Mouse (Mus musculus): Measurements from ENCODE around the gene Lsm6. TPM values are rescaled to one million over a fixed set of nuclear protein-coding genes. Genes with fewer than 3 reads are reported as not detected.

Lsm6 gene
- 286 TPM in 2 replicates for polyA plus RNA-seq (2014; fragmentation: Nextera tagmentation; extraction: Ambion mirVana)

GRCm38 (mm10) chr8:78820673-78821310 is at the start of gene Lsm6:
Lsm6 (minus strand) TSS chr8:78821140.
- H3K9me3 ChIP-seq (ENCODE audit: low read depth, low read length): no peaks in the 10 kb centered on the region
- H3K36me3 ChIP-seq (ENCODE audit: insufficient read depth): peaks cover 21% of the 10 kb centered on the region; the same call in 1 of the 2 replicates
- peak within 1 kb of the TSS; percentile 75 for H3K4me3 ChIP-seq (ENCODE audit: low read depth, low read length)
- DNase-seq: peak; percentile 99
- H3K9ac ChIP-seq: peak within 1 kb of the TSS; percentile 86
- H3K4me1 ChIP-seq (ENCODE audit: insufficient read depth): no peaks in the 10 kb centered on the region
- peak within 1 kb of the TSS; percentile 74 for H3K4me2 ChIP-seq
- WGBS: under 1% methylated on average over 69 of the region's 70 CpGs
- peak; percentile 94 for ATAC-seq (ENCODE audit: insufficient read depth)
- H3K27me3 ChIP-seq (ENCODE audit: insufficient read depth, low read length): no peaks in the 10 kb centered on the region
- no peak for TF ChIP-seq CTCF (IDR thresholded peaks at IDR 0.05; ENCODE audit: low read depth)
- H3K27ac ChIP-seq (ENCODE audit: low read depth): peak within 1 kb of the TSS; percentile 97

- H3K4me3 ChIP-seq (ENCODE audit: low read depth, low read length): no peak overlapping the region
- 74% methylated on average over 2 of the region's 2 CpGs for WGBS
- no peak overlapping the region for H3K4me2 ChIP-seq
- 0 out of 2 replicates have a peak, but pooled peaks have one; percentile 28 for ATAC-seq (ENCODE audit: insufficient read depth)
- peak; percentile 41 for DNase-seq
- no peaks in the 10 kb centered on the region for H3K4me1 ChIP-seq (ENCODE audit: insufficient read depth)
- no peaks in the 10 kb centered on the region for H3K9me3 ChIP-seq (ENCODE audit: low read depth, low read length)
- H3K9ac ChIP-seq: no peak overlapping the region
- no peaks in the 10 kb centered on the region for H3K36me3 ChIP-seq (ENCODE audit: insufficient read depth)
- no peak for TF ChIP-seq CTCF (IDR thresholded peaks at IDR 0.05; ENCODE audit: low read depth)
- H3K27me3 ChIP-seq (ENCODE audit: insufficient read depth, low read length): no peaks in the 10 kb centered on the region
- no peak overlapping the region for H3K27ac ChIP-seq (ENCODE audit: low read depth)
Observed at GRCm38 (mm10) chr8:78867036-78867435, 46.1 kb upstream of the Lsm6 start.

GRCm38 (mm10) chr8:78863001-78863400 is 42.1 kb upstream of the Lsm6 start:
- DNase-seq: no peak
- ATAC-seq (ENCODE audit: insufficient read depth): no peak

GRCm38 (mm10) chr8:78862046-78862445 is 41.1 kb upstream of the Lsm6 start:
- Histone ChIP-seq H3K27ac (ENCODE audit: low read depth) (no peak overlapping the region), H3K9ac (no peak overlapping the region), H3K4me3 (ENCODE audit: low read depth, low read length) (no peak overlapping the region), H3K27me3 (ENCODE audit: insufficient read depth, low read length) (no peaks in the 10 kb centered on the region), H3K4me1 (ENCODE audit: insufficient read depth) (no peaks in the 10 kb centered on the region), H3K9me3 (ENCODE audit: low read depth, low read length) (no peaks in the 10 kb centered on the region), H3K4me2 (no peak overlapping the region), H3K36me3 (ENCODE audit: insufficient read depth) (no peaks in the 10 kb centered on the region)
- TF ChIP-seq CTCF (IDR thresholded peaks at IDR 0.05; ENCODE audit: low read depth): no peak
- ATAC-seq (ENCODE audit: insufficient read depth) (no peak), DNase-seq (peak; percentile 40)
- 62% methylated on average over 9 of the region's 9 CpGs for WGBS

More at GRCm38 (mm10) chr8:78863001-78863400, 42.1 kb upstream of the Lsm6 start:
- no peaks in the 10 kb centered on the region for H3K9me3 ChIP-seq (ENCODE audit: low read depth, low read length)
- no peaks in the 10 kb centered on the region for H3K4me1 ChIP-seq (ENCODE audit: insufficient read depth)
- H3K36me3 ChIP-seq (ENCODE audit: insufficient read depth): no peaks in the 10 kb centered on the region
- no peak overlapping the region for H3K9ac ChIP-seq
- H3K27me3 ChIP-seq (ENCODE audit: insufficient read depth, low read length): no peaks in the 10 kb centered on the region
- TF ChIP-seq CTCF (IDR thresholded peaks at IDR 0.05; ENCODE audit: low read depth): no peak
- WGBS: 54% methylated on average over 1 of the region's 1 CpGs
- no peak overlapping the region for H3K4me2 ChIP-seq
- H3K27ac ChIP-seq (ENCODE audit: low read depth): no peak overlapping the region
- no peak overlapping the region for H3K4me3 ChIP-seq (ENCODE audit: low read depth, low read length)

GRCm38 (mm10) chr8:78860789-78861188 is 39.8 kb upstream of the Lsm6 start:
- H3K4me2 ChIP-seq: no peak overlapping the region
- no peak overlapping the region for H3K27ac ChIP-seq (ENCODE audit: low read depth)
- 45% methylated on average over 5 of the region's 5 CpGs for WGBS
- H3K9me3 ChIP-seq (ENCODE audit: low read depth, low read length): no peaks in the 10 kb centered on the region
- ATAC-seq (ENCODE audit: insufficient read depth) (no peak), DNase-seq (peak; percentile 35)
- H3K9ac ChIP-seq: no peak overlapping the region
- no peak overlapping the region for H3K4me3 ChIP-seq (ENCODE audit: low read depth, low read length)
- H3K27me3 ChIP-seq (ENCODE audit: insufficient read depth, low read length): no peaks in the 10 kb centered on the region
- H3K36me3 ChIP-seq (ENCODE audit: insufficient read depth): no peaks in the 10 kb centered on the region
- no peak for TF ChIP-seq CTCF (IDR thresholded peaks at IDR 0.05; ENCODE audit: low read depth)
- no peaks in the 10 kb centered on the region for H3K4me1 ChIP-seq (ENCODE audit: insufficient read depth)

- Histone ChIP-seq H3K36me3 (ENCODE audit: insufficient read depth) (no peaks in the 10 kb centered on the region), H3K4me2 (no peak overlapping the region), H3K9me3 (ENCODE audit: low read depth, low read length) (no peaks in the 10 kb centered on the region), H3K9ac (no peak overlapping the region), H3K4me1 (ENCODE audit: insufficient read depth) (no peaks in the 10 kb centered on the region), H3K27me3 (ENCODE audit: insufficient read depth, low read length) (no peaks in the 10 kb centered on the region), H3K27ac (ENCODE audit: low read depth) (no peak overlapping the region), H3K4me3 (ENCODE audit: low read depth, low read length) (no peak overlapping the region)
- ATAC-seq (ENCODE audit: insufficient read depth): no peak
- 87% methylated on average over 7 of the region's 7 CpGs for WGBS
- DNase-seq: no peak
- TF ChIP-seq CTCF (IDR thresholded peaks at IDR 0.05; ENCODE audit: low read depth): no peak
Observed at GRCm38 (mm10) chr8:78857421-78857820, 36.5 kb upstream of the Lsm6 start.

- Histone ChIP-seq H3K9ac (no peak overlapping the region), H3K4me3 (ENCODE audit: low read depth, low read length) (no peak overlapping the region), H3K36me3 (ENCODE audit: insufficient read depth) (no peaks in the 10 kb centered on the region), H3K4me2 (no peak overlapping the region), H3K9me3 (ENCODE audit: low read depth, low read length) (no peaks in the 10 kb centered on the region), H3K27me3 (ENCODE audit: insufficient read depth, low read length) (no peaks in the 10 kb centered on the region), H3K4me1 (ENCODE audit: insufficient read depth) (no peaks in the 10 kb centered on the region), H3K27ac (ENCODE audit: low read depth) (no peak overlapping the region)
- WGBS: 56% methylated on average over 4 of the region's 4 CpGs
- TF ChIP-seq CTCF (IDR thresholded peaks at IDR 0.05; ENCODE audit: low read depth): no peak
- DNase-seq (no peak), ATAC-seq (ENCODE audit: insufficient read depth) (no peak)
Observed at GRCm38 (mm10) chr8:78852279-78852678, 31.3 kb upstream of the Lsm6 start.

Measured in lung, embryonic 14.5 days (tissue).